Mouse (Mus musculus): ENCODE measurements around the gene Ankrd44. TPM values are rescaled to one million over a fixed set of nuclear protein-coding genes. Genes with fewer than 3 reads are reported as not detected.
A peak's percentile ranks its signal among the peaks of the same experiment; 100 is the strongest.

The Ankrd44 gene
- polyA plus RNA-seq, 1 experiment from 2014 or later = 7.9 TPM

- no peak overlapping the region for H3K4me3 ChIP-seq (replicated peaks)
- H3K4me1 ChIP-seq = peaks cover 9% of the 10 kb centered on the region
- WGBS = 90% methylated on average over 7 of the region's 7 CpGs
- H3K27me3 ChIP-seq = no peaks in the 10 kb centered on the region
- H3K27ac ChIP-seq = no peak overlapping the region
- no peak overlapping the region for H3K9ac ChIP-seq
- no peak overlapping the region for H3K4me2 ChIP-seq
- no peaks in the 10 kb centered on the region for H3K36me3 ChIP-seq
- H3K9me3 ChIP-seq (replicated peaks) = no peaks in the 10 kb centered on the region
- ATAC-seq (replicated peaks; ENCODE audit: low FRiP score) = no peak
Measured at GRCm38 (mm10) chr1:54856502-54856901, 69.7 kb downstream of the Ankrd44 start.

DNA sequence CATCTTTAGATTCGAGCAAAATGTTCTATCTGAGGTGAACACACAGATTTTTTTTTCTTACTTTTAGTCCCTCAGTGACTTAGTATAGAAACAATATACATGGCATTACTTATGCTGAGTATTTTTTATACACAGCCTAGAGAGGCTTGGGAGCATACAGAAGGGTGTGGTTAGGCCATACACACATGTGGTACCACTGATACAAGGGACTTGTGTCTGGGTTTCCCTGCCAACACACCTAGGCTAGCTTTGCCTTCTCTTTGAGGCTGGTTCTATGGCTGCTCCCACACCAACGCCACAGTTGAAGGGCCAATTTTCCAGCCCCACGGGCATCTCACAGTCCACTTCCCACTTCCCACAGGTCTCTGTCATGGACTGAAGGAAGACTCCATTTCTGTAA is 70.2 kb downstream of the Ankrd44 start:
- H3K4me2 ChIP-seq = no peak overlapping the region
- ATAC-seq (replicated peaks; ENCODE audit: low FRiP score) = no peak
- 81% methylated on average over 3 of the region's 3 CpGs for WGBS

DNA sequence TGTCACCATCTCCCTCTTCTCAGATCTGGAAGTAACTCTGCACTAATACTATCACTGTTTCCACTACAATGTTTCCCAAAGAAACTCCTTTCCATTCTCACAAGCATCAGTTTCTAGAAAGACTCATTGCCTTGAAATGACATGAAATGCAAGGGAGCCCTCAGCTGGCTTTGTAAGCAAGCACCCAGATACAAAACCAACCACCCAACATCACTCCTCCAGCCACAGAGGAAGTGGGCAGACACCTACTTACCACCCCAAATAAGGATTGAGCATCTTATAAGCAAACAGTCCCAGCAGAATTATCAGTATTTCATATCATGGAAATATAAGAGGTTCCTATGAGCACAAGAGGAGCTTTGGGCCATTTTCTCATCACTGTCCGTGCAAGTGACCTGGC is 71.8 kb downstream of the Ankrd44 start:
- Histone ChIP-seq H3K4me2 (no peak overlapping the region), H3K27ac (no peak overlapping the region), H3K27me3 (no peaks in the 10 kb centered on the region), H3K36me3 (no peaks in the 10 kb centered on the region), H3K9ac (no peak overlapping the region), H3K4me3 (replicated peaks) (no peak overlapping the region), H3K4me1 (peaks cover 28% of the 10 kb centered on the region), H3K9me3 (replicated peaks) (no peaks in the 10 kb centered on the region)
- WGBS = 79% methylated on average over 1 of the region's 1 CpGs
- no peak for ATAC-seq (replicated peaks; ENCODE audit: low FRiP score)

More for the DNA sequence above, 70.2 kb downstream of the Ankrd44 start:
- Histone ChIP-seq H3K9ac (no peak overlapping the region), H3K27ac (no peak overlapping the region), H3K9me3 (replicated peaks) (no peaks in the 10 kb centered on the region), H3K4me3 (replicated peaks) (no peak overlapping the region), H3K27me3 (no peaks in the 10 kb centered on the region), H3K4me1 (peaks cover 14% of the 10 kb centered on the region), H3K36me3 (no peaks in the 10 kb centered on the region)

GRCm38 (mm10) chr1:54853311-54854000 is 72.7 kb downstream of the Ankrd44 start:
- H3K27ac ChIP-seq = no peak overlapping the region
- peaks cover 29% of the 10 kb centered on the region for H3K4me1 ChIP-seq
- no peaks in the 10 kb centered on the region for H3K27me3 ChIP-seq
- no peaks in the 10 kb centered on the region for H3K9me3 ChIP-seq (replicated peaks)
- no peaks in the 10 kb centered on the region for H3K36me3 ChIP-seq
- ATAC-seq (replicated peaks; ENCODE audit: low FRiP score) = no peak
- H3K9ac ChIP-seq = no peak overlapping the region
- WGBS = 61% methylated on average over 11 of the region's 11 CpGs
- no peak overlapping the region for H3K4me3 ChIP-seq (replicated peaks)
- no peak overlapping the region for H3K4me2 ChIP-seq

- Histone ChIP-seq H3K9me3 (replicated peaks) (no peaks in the 10 kb centered on the region), H3K36me3 (no peaks in the 10 kb centered on the region), H3K4me2 (no peak overlapping the region), H3K4me3 (replicated peaks) (no peak overlapping the region), H3K4me1 (peaks cover 29% of the 10 kb centered on the region), H3K27me3 (no peaks in the 10 kb centered on the region), H3K9ac (no peak overlapping the region), H3K27ac (no peak overlapping the region)
- ATAC-seq (replicated peaks; ENCODE audit: low FRiP score) = no peak; the same call in 1 of the 2 replicates
- WGBS = 26% methylated on average over 9 of the region's 9 CpGs
Measured at GRCm38 (mm10) chr1:54851610-54852009, 74.6 kb downstream of the Ankrd44 start.

GRCm38 (mm10) chr1:54850077-54850476 is 76.1 kb downstream of the Ankrd44 start:
- 30% methylated on average over 8 of the region's 8 CpGs for WGBS
- H3K27me3 ChIP-seq = no peaks in the 10 kb centered on the region
- H3K4me3 ChIP-seq (replicated peaks) = no peak overlapping the region
- H3K9ac ChIP-seq = no peak overlapping the region
- H3K4me2 ChIP-seq = 0 out of 2 replicates have a peak overlapping the region, but pooled peaks have one; percentile 2
- H3K27ac ChIP-seq = no peak overlapping the region
- peak; percentile 38 for ATAC-seq (replicated peaks; ENCODE audit: low FRiP score)
- peaks cover 29% of the 10 kb centered on the region for H3K4me1 ChIP-seq
- H3K36me3 ChIP-seq = no peaks in the 10 kb centered on the region
- H3K9me3 ChIP-seq (replicated peaks) = no peaks in the 10 kb centered on the region

GRCm38 (mm10) chr1:54847238-54847637 is 78.9 kb downstream of the Ankrd44 start:
- H3K27me3 ChIP-seq = no peaks in the 10 kb centered on the region
- H3K4me3 ChIP-seq (replicated peaks) = no peak overlapping the region
- no peak overlapping the region for H3K27ac ChIP-seq
- ATAC-seq (replicated peaks; ENCODE audit: low FRiP score) = no peak
- H3K4me2 ChIP-seq = no peak overlapping the region
- peaks cover 29% of the 10 kb centered on the region for H3K4me1 ChIP-seq
- H3K9me3 ChIP-seq (replicated peaks) = no peaks in the 10 kb centered on the region
- 85% methylated on average over 1 of the region's 1 CpGs for WGBS
- H3K36me3 ChIP-seq = no peaks in the 10 kb centered on the region
- H3K9ac ChIP-seq = no peak overlapping the region

DNA sequence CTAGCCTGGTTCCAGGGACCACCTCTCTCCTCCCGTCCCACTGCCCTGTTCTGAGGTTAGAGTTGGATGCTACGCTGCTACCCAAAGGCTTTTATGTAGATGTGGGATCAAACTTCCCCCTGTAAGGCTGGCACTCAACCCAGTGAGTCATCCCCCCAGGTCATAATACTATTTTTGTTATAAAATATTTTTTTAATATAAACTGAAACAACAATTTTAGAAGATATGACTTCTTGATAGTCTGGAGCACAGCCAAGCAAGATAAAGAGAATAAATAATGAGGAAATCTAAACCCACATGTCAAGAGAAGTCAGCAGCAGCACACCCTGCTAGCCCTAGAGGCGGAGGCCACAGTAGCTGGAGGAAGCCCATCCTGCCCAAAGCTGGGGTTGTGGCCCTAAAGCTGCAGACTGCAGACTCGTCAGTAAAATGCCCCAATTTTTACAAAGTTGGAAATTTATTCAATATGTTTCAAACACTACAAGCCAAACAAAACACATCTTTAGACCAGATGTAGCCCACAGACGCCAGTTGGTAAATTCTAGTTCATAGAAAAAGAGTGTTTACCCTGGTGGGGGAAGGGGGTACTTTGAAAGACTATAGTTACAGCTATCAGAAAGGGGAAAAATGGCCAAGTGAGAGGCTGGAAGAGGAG is 79.7 kb downstream of the Ankrd44 start:
- ATAC-seq (replicated peaks; ENCODE audit: low FRiP score) = no peak
- Histone ChIP-seq H3K36me3 (no peaks in the 10 kb centered on the region), H3K27ac (no peak overlapping the region), H3K9ac (no peak overlapping the region), H3K9me3 (replicated peaks) (no peaks in the 10 kb centered on the region), H3K4me2 (no peak overlapping the region), H3K4me3 (replicated peaks) (no peak overlapping the region), H3K4me1 (peaks cover 26% of the 10 kb centered on the region), H3K27me3 (no peaks in the 10 kb centered on the region)
- WGBS = 69% methylated on average over 5 of the region's 5 CpGs

GRCm38 (mm10) chr1:54844361-54844760 is 81.8 kb downstream of the Ankrd44 start:
- no peak for ATAC-seq (replicated peaks; ENCODE audit: low FRiP score)
- Histone ChIP-seq H3K4me1 (peaks cover 7% of the 10 kb centered on the region; the same call in 1 of the 2 replicates), H3K4me2 (no peak overlapping the region)

GRCm38 (mm10) chr1:54842765-54843461 is 83.3 kb downstream of the Ankrd44 start:
- H3K27ac ChIP-seq = no peak overlapping the region
- H3K4me1 ChIP-seq = peaks cover 14% of the 10 kb centered on the region; the same call in 1 of the 2 replicates
- no peak overlapping the region for H3K4me2 ChIP-seq
- no peaks in the 10 kb centered on the region for H3K36me3 ChIP-seq
- 46% methylated on average over 7 of the region's 7 CpGs for WGBS
- ATAC-seq (replicated peaks; ENCODE audit: low FRiP score) = peak; percentile 61; the same call in 1 of the 2 replicates
- H3K9me3 ChIP-seq (replicated peaks) = no peaks in the 10 kb centered on the region
- H3K4me3 ChIP-seq (replicated peaks) = no peak overlapping the region
- H3K27me3 ChIP-seq = no peaks in the 10 kb centered on the region
- no peak overlapping the region for H3K9ac ChIP-seq

More at GRCm38 (mm10) chr1:54844361-54844760, 81.8 kb downstream of the Ankrd44 start:
- H3K27me3 ChIP-seq = no peaks in the 10 kb centered on the region
- no peak overlapping the region for H3K4me3 ChIP-seq (replicated peaks)
- H3K36me3 ChIP-seq = no peaks in the 10 kb centered on the region
- WGBS = 74% methylated on average over 1 of the region's 1 CpGs
- H3K9ac ChIP-seq = no peak overlapping the region
- no peak overlapping the region for H3K27ac ChIP-seq
- no peaks in the 10 kb centered on the region for H3K9me3 ChIP-seq (replicated peaks)

DNA sequence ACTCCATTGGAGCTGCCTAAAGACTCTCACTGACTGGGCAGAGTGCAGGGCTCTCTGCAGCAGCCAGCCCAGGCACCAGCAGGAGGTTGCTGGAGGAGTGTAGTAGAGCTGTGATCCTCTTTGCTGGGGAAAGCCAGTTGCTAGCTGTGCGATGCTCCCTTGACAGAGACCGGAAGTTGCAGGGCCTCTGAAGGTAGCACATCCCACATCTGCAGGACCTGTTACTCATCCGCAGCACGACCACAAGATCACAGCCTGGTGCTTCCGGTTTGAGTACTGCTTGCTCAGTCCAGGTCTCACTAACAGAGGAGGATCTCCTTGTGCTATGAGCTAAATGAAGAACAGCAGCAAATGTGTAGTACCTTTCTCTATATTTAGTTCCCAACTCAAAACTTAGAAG is 84.4 kb downstream of the Ankrd44 start:
- H3K27me3 ChIP-seq = no peaks in the 10 kb centered on the region
- H3K27ac ChIP-seq = no peak overlapping the region
- H3K4me3 ChIP-seq (replicated peaks) = no peak overlapping the region
- 0 out of 2 replicates have a peak, but pooled peaks have one; percentile 9 for ATAC-seq (replicated peaks; ENCODE audit: low FRiP score)
- 56% methylated on average over 5 of the region's 5 CpGs for whole genome bisulfite sequencing
- H3K4me2 ChIP-seq = no peak overlapping the region
- no peaks in the 10 kb centered on the region for H3K36me3 ChIP-seq
- no peaks in the 10 kb centered on the region for H3K9me3 ChIP-seq (replicated peaks)
- H3K4me1 ChIP-seq = peaks cover 17% of the 10 kb centered on the region; the same call in 1 of the 2 replicates
- H3K9ac ChIP-seq = no peak overlapping the region

DNA sequence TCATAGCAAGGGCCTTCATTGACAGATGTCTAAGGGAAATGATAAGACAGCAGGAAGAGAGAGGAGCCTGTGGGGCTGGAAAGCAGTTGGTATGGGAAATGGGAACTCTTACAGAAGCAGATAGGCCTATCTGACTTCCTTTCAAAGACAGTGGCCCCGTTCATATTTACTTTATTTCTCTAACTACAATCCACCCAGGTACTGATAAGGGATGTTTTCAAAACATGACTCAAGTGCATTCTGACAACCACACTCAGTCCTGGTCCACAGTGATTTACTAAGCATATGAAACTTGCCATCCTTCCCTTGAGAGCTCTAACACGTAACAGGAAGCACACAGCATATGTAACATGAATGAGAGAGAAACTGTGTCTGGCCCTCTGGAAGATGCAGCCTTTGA is 86.1 kb downstream of the Ankrd44 start:
- Histone ChIP-seq H3K27me3 (no peaks in the 10 kb centered on the region), H3K4me2 (no peak overlapping the region), H3K4me1 (peaks cover 17% of the 10 kb centered on the region; the same call in 1 of the 2 replicates), H3K27ac (no peak overlapping the region), H3K36me3 (no peaks in the 10 kb centered on the region), H3K4me3 (replicated peaks) (no peak overlapping the region), H3K9me3 (replicated peaks) (no peaks in the 10 kb centered on the region), H3K9ac (no peak overlapping the region)
- ATAC-seq (replicated peaks; ENCODE audit: low FRiP score) = no peak
- 52% methylated on average over 2 of the region's 2 CpGs for WGBS

All from kidney, embryonic 15.5 days (tissue).